Mouse (Mus musculus): Measurements from ENCODE around the gene Vmn1r198.

DNA sequence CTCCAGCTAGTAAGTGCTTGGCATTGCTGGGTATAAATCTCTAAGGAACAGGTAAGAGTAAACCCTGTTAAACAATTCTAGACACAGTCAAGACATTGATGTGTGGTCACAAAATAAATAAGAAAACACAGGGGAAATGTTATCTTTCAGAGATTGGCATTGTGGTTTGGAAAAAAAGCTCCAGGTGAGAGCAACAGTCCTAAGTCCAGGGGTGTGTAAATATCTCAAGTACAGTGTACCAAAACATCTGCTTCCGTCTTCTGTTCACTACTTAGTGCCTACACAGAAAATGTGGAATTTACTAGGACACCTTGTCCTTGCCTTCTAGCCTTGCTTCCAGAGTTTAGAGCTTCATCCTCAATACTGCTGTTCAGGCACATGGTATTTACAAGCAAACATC lies 36.9 kb downstream of the Vmn1r198 start:
- TF ChIP-seq POLR2A (IDR thresholded peaks at IDR 0.05; ENCODE audit: borderline replicate concordance, extremely low read depth, insufficient read depth, insufficient read length, poor library complexity, severe bottlenecking) = no peak
- TF ChIP-seq CTCF (IDR thresholded peaks at IDR 0.05; ENCODE audit: borderline replicate concordance, extremely low read depth, insufficient read depth, insufficient read length) = no peak

All from brain, embryonic 14.5 days (tissue).